Mouse (Mus musculus) bone marrow macrophage, adult 2 months (primary cell): ENCODE measurements around the gene Gsdma3.

Source experiments
- CTCF ChIP-seq: IDR thresholded peaks from 2 replicates; pipeline ENCODE4 v1.5.1; 2012; ENCODE audit warnings: low read depth, mild to moderate bottlenecking, low read length, moderate library complexity
- POLR2A ChIP-seq: IDR thresholded peaks from 2 replicates; pipeline ENCODE4 v1.6.1; 2012; ENCODE audit warnings: mild to moderate bottlenecking, low read depth, low read length, borderline replicate concordance

DNA sequence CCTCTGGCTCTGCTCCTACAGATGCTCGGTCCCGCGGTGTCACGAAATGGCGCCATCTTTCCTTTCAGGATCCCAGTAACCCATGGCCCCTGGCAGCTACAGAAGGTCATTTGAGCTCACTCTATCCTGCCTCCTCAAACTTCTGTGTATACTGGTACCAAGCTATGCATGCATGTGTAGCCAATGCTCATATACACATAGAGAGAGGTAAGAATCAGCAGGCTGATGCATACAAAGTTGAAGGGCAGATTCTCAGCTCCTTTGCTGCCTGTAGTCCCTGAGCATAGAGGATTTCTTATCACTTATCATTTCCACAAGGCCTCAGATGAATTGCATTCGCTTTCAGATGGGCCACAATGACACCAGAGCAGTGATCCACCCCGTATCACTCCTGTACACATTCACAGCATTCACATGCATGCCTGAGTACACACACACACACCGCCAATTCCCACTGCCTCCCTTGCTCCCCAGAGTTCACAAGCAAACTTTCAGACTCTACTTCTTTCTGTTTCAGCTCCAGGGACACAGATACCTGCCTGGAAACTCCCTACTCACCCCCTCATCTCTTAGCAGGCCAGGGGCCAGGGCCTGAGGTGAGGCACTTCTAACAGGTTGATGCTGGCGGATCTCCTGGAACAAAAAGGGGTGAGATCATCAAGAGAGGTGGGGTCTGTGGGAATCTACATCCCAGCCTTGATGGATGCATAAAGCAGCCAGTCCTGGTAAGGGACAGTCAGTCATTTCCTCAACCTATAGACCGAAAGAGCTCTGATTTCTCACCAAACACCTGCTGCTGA, at the start of gene Gsdma3, which contains the start of gene Gm12355:
- TF ChIP-seq CTCF, result no peak
- TF ChIP-seq POLR2A, result no peak
